Mouse (Mus musculus): ENCODE data around the gene Dpm2. TPM values are rescaled to one million over a fixed set of nuclear protein-coding genes. Genes with fewer than 3 reads are reported as not detected.

Gene Dpm2
- polyA plus RNA-seq (2012; rRNA removed) = 116 and 118 TPM in 2 replicates

GRCm38 (mm10) chr2:32570698-32571494, at the start of gene Dpm2:
Dpm2 (plus strand) TSS chr2:32570858.
- TF ChIP-seq CTCF (IDR thresholded peaks at IDR 0.05; ENCODE audit: insufficient read depth, low read length) (no peak), POLR2A (IDR thresholded peaks at IDR 0.05; ENCODE audit: borderline replicate concordance, extremely low read depth, low read depth, low read length) (peak; percentile 96)
- peak; percentile 89 for DNase-seq
- peaks cover 3% of the 10 kb centered on the region; the same call in 1 of the 2 replicates for H3K4me1 ChIP-seq (ENCODE audit: control insufficient read depth, insufficient read depth, low read length)
- H3K4me3 ChIP-seq (replicated peaks; ENCODE audit: extremely low read depth, low read depth, low read length) = peak within 1 kb of the TSS; percentile 95
- 1% methylated on average over 36 of the region's 36 CpGs for WGBS

- DNase-seq = no peak
- TF ChIP-seq POLR2A (IDR thresholded peaks at IDR 0.05; ENCODE audit: borderline replicate concordance, extremely low read depth, low read depth, low read length) (no peak), CTCF (IDR thresholded peaks at IDR 0.05; ENCODE audit: insufficient read depth, low read length) (no peak)
- Histone ChIP-seq H3K4me3 (replicated peaks; ENCODE audit: extremely low read depth, low read depth, low read length) (no peak overlapping the region), H3K4me1 (ENCODE audit: control insufficient read depth, insufficient read depth, low read length) (no peaks in the 10 kb centered on the region)
- WGBS = 66% methylated on average over 13 of the region's 13 CpGs
These were observed 46.1 kb upstream of the Dpm2 start for GRCm38 (mm10) chr2:32524536-32525031.

- Histone ChIP-seq H3K4me3 (replicated peaks; ENCODE audit: extremely low read depth, low read depth, low read length) (no peak overlapping the region), H3K4me1 (ENCODE audit: control insufficient read depth, insufficient read depth, low read length) (no peaks in the 10 kb centered on the region)
- WGBS = 89% methylated on average over 12 of the region's 12 CpGs
- no peak for DNase-seq
- TF ChIP-seq CTCF (IDR thresholded peaks at IDR 0.05; ENCODE audit: insufficient read depth, low read length) (no peak), POLR2A (IDR thresholded peaks at IDR 0.05; ENCODE audit: borderline replicate concordance, extremely low read depth, low read depth, low read length) (no peak)
These were observed 44.8 kb upstream of the Dpm2 start for GRCm38 (mm10) chr2:32525816-32526215.

GRCm38 (mm10) chr2:32527468-32527966, 43.1 kb upstream of the Dpm2 start:
- Histone ChIP-seq H3K4me3 (replicated peaks; ENCODE audit: extremely low read depth, low read depth, low read length) (no peak overlapping the region), H3K4me1 (ENCODE audit: control insufficient read depth, insufficient read depth, low read length) (no peaks in the 10 kb centered on the region)
- TF ChIP-seq POLR2A (IDR thresholded peaks at IDR 0.05; ENCODE audit: borderline replicate concordance, extremely low read depth, low read depth, low read length) (no peak), CTCF (IDR thresholded peaks at IDR 0.05; ENCODE audit: insufficient read depth, low read length) (no peak)
- DNase-seq = no peak
- 84% methylated on average over 14 of the region's 14 CpGs for WGBS

- H3K4me1 ChIP-seq (ENCODE audit: control insufficient read depth, insufficient read depth, low read length) = no peaks in the 10 kb centered on the region
- no peak overlapping the region for H3K4me3 ChIP-seq (replicated peaks; ENCODE audit: extremely low read depth, low read depth, low read length)
- 80% methylated on average over 1 of the region's 1 CpGs for WGBS
- no peak for DNase-seq
- TF ChIP-seq POLR2A (IDR thresholded peaks at IDR 0.05; ENCODE audit: borderline replicate concordance, extremely low read depth, low read depth, low read length) = no peak
- TF ChIP-seq CTCF (IDR thresholded peaks at IDR 0.05; ENCODE audit: insufficient read depth, low read length) = no peak
These were observed 42.3 kb upstream of the Dpm2 start for GRCm38 (mm10) chr2:32528326-32528725.

- H3K4me1 ChIP-seq (ENCODE audit: control insufficient read depth, insufficient read depth, low read length) = no peaks in the 10 kb centered on the region
- no peak overlapping the region for H3K4me3 ChIP-seq (replicated peaks; ENCODE audit: extremely low read depth, low read depth, low read length)
- no peak for DNase-seq
- TF ChIP-seq POLR2A (IDR thresholded peaks at IDR 0.05; ENCODE audit: borderline replicate concordance, extremely low read depth, low read depth, low read length) (no peak), CTCF (IDR thresholded peaks at IDR 0.05; ENCODE audit: insufficient read depth, low read length) (no peak)
- WGBS = 64% methylated on average over 2 of the region's 2 CpGs
These were observed 40.2 kb upstream of the Dpm2 start for GRCm38 (mm10) chr2:32530479-32530878.

- peaks cover 8% of the 10 kb centered on the region; the same call in 1 of the 2 replicates for H3K4me1 ChIP-seq (ENCODE audit: control insufficient read depth, insufficient read depth, low read length)
These were observed 37.5 kb upstream of the Dpm2 start for GRCm38 (mm10) chr2:32533163-32533562.

GRCm38 (mm10) chr2:32534061-32534732, 36.5 kb upstream of the Dpm2 start:
- Histone ChIP-seq H3K4me1 (ENCODE audit: control insufficient read depth, insufficient read depth, low read length) (peaks cover 15% of the 10 kb centered on the region; the same call in 1 of the 2 replicates), H3K4me3 (replicated peaks; ENCODE audit: extremely low read depth, low read depth, low read length) (peak overlapping the region; percentile 85)
- 6% methylated on average over 13 of the region's 13 CpGs for WGBS
- TF ChIP-seq POLR2A (IDR thresholded peaks at IDR 0.05; ENCODE audit: borderline replicate concordance, extremely low read depth, low read depth, low read length) (peak; percentile 31; the same call in 1 of the 2 replicates), CTCF (IDR thresholded peaks at IDR 0.05; ENCODE audit: insufficient read depth, low read length) (no peak)
- peak; percentile 53 for DNase-seq

More at GRCm38 (mm10) chr2:32533163-32533562, 37.5 kb upstream of the Dpm2 start:
- H3K4me3 ChIP-seq (replicated peaks; ENCODE audit: extremely low read depth, low read depth, low read length) = no peak overlapping the region
- DNase-seq = no peak
- 74% methylated on average over 2 of the region's 2 CpGs for WGBS
- TF ChIP-seq POLR2A (IDR thresholded peaks at IDR 0.05; ENCODE audit: borderline replicate concordance, extremely low read depth, low read depth, low read length) (no peak), CTCF (IDR thresholded peaks at IDR 0.05; ENCODE audit: insufficient read depth, low read length) (no peak)

GRCm38 (mm10) chr2:32534733-32535471, 35.8 kb upstream of the Dpm2 start, which contains the start of gene Fam102a:
Fam102a (plus strand) TSS chr2:32535332.
- WGBS = under 1% methylated on average over 65 of the region's 67 CpGs
- DNase-seq = peak; percentile 96
- H3K4me3 ChIP-seq (replicated peaks; ENCODE audit: extremely low read depth, low read depth, low read length) = peak within 1 kb of the TSS; percentile 85
- TF ChIP-seq POLR2A (IDR thresholded peaks at IDR 0.05; ENCODE audit: borderline replicate concordance, extremely low read depth, low read depth, low read length) (peak; percentile 86), CTCF (IDR thresholded peaks at IDR 0.05; ENCODE audit: insufficient read depth, low read length) (no peak)
- H3K4me1 ChIP-seq (ENCODE audit: control insufficient read depth, insufficient read depth, low read length) = peaks cover 15% of the 10 kb centered on the region; the same call in 1 of the 2 replicates

All from lung, adult 2 months (tissue).